Mouse (Mus musculus): ENCODE measurements at regions not wholly inside any gene's neighbourhood (a gene's known extent, or its start where the extent isn't known, plus 50 kb on each side); places are given as distances from the start of the nearest gene placed in this dataset.
A peak's percentile ranks its signal among the peaks of the same experiment; 100 is the strongest.

GRCm38 (mm10) chr1:28677700-28678099, 102.4 kb downstream of the Gm597 start:
- peak; percentile 6 for DNase-seq (ENCODE audit: inconsistent ontology term)

- DNase-seq (ENCODE audit: inconsistent ontology term) = no peak
Observed at GRCm38 (mm10) chr1:28675336-28675735, 104.7 kb downstream of the Gm597 start.

- DNase-seq (ENCODE audit: inconsistent ontology term) = no peak
Observed at GRCm38 (mm10) chr1:28640818-28641217, 139.2 kb downstream of the Gm597 start.

- no peak for DNase-seq (ENCODE audit: inconsistent ontology term)
Observed at GRCm38 (mm10) chr1:28622745-28623144, 157.3 kb downstream of the Gm597 start.

- DNase-seq (ENCODE audit: inconsistent ontology term) = no peak
Observed at GRCm38 (mm10) chr1:28602383-28602782, 177.7 kb downstream of the Gm597 start.

GRCm38 (mm10) chr1:28565383-28566154, 214.5 kb downstream of the Gm597 start:
- no peak for DNase-seq (ENCODE audit: inconsistent ontology term)

GRCm38 (mm10) chr1:28563894-28564293, 216.2 kb downstream of the Gm597 start:
- DNase-seq (ENCODE audit: inconsistent ontology term) = no peak
